Mouse (Mus musculus) myocyte (in vitro differentiated cells): ENCODE measurements at regions not wholly inside any gene's neighbourhood (a gene's known extent, or its start where the extent isn't known, plus 50 kb on each side); places are given as distances from the start of the nearest gene placed in this dataset.

Source experiments
- H3K27me3 ChIP-seq: one replicate; pipeline ENCODE4 v1.6.1; 2011; ENCODE audit not compliant: control insufficient read depth, insufficient read depth, insufficient read length
- H3K36me3 ChIP-seq: one replicate; pipeline ENCODE4 v1.6.1; 2011; ENCODE audit not compliant: control insufficient read depth, insufficient read depth
- H3K4me2 ChIP-seq: one replicate; pipeline ENCODE4 v1.6.1; 2011; ENCODE audit warnings: low read depth, control low read depth
- H3K4me3 ChIP-seq: one replicate; pipeline ENCODE4 v1.5.1; 2011; ENCODE audit warnings: mild to moderate bottlenecking, control low read depth, moderate library complexity
- H3K79me2 ChIP-seq: one replicate; pipeline ENCODE4 v1.6.1; 2011; ENCODE audit not compliant: control insufficient read depth, insufficient read depth
- H3ac ChIP-seq: one replicate; pipeline ENCODE4 v1.6.1; 2011; ENCODE audit not compliant: control insufficient read depth, insufficient read length
- CEBPB ChIP-seq: IDR thresholded peaks from 2 replicates; pipeline ENCODE4 v1.6.1; 2011; ENCODE audit warnings: mild to moderate bottlenecking, moderate library complexity; ENCODE audit not compliant: poor library complexity, insufficient read depth, severe bottlenecking
- E2F4 ChIP-seq: IDR thresholded peaks from one replicate; pipeline ENCODE4 v1.6.1; 2011; ENCODE audit warnings: mild to moderate bottlenecking, control low read depth, moderate library complexity; ENCODE audit not compliant: insufficient read depth
- MAX ChIP-seq: IDR thresholded peaks from one replicate; pipeline ENCODE4 v1.6.1; 2011; ENCODE audit warnings: low read depth, mild to moderate bottlenecking, control low read depth
- MYOD1 ChIP-seq, 3 experiments: IDR thresholded peaks; one replicate each; pipeline ENCODE4 v1.6.1; 2011; ENCODE audit warnings: control low read depth in 2 of 3, low read depth in 2 of 3, mild to moderate bottlenecking in 2 of 3, moderate library complexity in 1 of 3; ENCODE audit not compliant: insufficient read length in 2 of 3, control insufficient read depth in 1 of 3
- MYOG ChIP-seq, 3 experiments: IDR thresholded peaks; one replicate each; pipeline ENCODE4 v1.6.1; 2011; ENCODE audit warnings: control low read depth in 2 of 3, low read depth in 2 of 3, mild to moderate bottlenecking in 2 of 3; ENCODE audit not compliant: insufficient read length in 2 of 3, control insufficient read depth in 1 of 3, insufficient read depth in 1 of 3
- POLR2A ChIP-seq: IDR thresholded peaks from one replicate; pipeline ENCODE4 v1.6.1; 2011; ENCODE audit warnings: low read depth, mild to moderate bottlenecking, control low read depth, moderate library complexity; ENCODE audit not compliant: insufficient read length
- POLR2AphosphoS2 ChIP-seq: IDR thresholded peaks from one replicate; pipeline ENCODE4 v1.6.1; 2011; ENCODE audit warnings: low read depth, control low read depth; ENCODE audit not compliant: insufficient read length
- REST ChIP-seq: IDR thresholded peaks from one replicate; pipeline ENCODE4 v1.6.1; 2011; ENCODE audit warnings: mild to moderate bottlenecking, control low read depth, moderate library complexity; ENCODE audit not compliant: insufficient read depth, insufficient read length
- SRF ChIP-seq: IDR thresholded peaks from one replicate; pipeline ENCODE4 v1.6.1; 2011; ENCODE audit warnings: low read depth; ENCODE audit not compliant: control insufficient read depth, insufficient read length
- TCF12 ChIP-seq: IDR thresholded peaks from one replicate; pipeline ENCODE4 v1.6.1; 2011; ENCODE audit warnings: mild to moderate bottlenecking, control low read depth; ENCODE audit not compliant: poor library complexity, insufficient read depth, severe bottlenecking
- TCF3 ChIP-seq: IDR thresholded peaks from one replicate; pipeline ENCODE4 v1.6.1; 2011; ENCODE audit warnings: low read depth, control low read depth; ENCODE audit not compliant: insufficient read length
- USF1 ChIP-seq: IDR thresholded peaks from one replicate; pipeline ENCODE4 v1.6.1; 2011; ENCODE audit warnings: low read depth, mild to moderate bottlenecking, control low read depth, moderate library complexity

GRCm38 (mm10) chr2:92692623-92693022, 93.1 kb downstream of the Chst1 start:
- H3K4me2 ChIP-seq, result no peak overlapping the region

GRCm38 (mm10) chr2:92693024-92693423, 93.5 kb downstream of the Chst1 start:
- TF ChIP-seq TCF12 (no peak), MAX (no peak), USF1 (no peak), POLR2A (no peak), SRF (no peak), MYOD1 (IDR thresholded peaks at IDR 0.05; ENCODE audit: control insufficient read depth in 1 of 3, insufficient read length in 2 of 3, low read depth in 2 of 3) (no peak), POLR2AphosphoS2 (no peak), E2F4 (no peak), TCF3 (no peak), CEBPB (no peak), MYOG (IDR thresholded peaks at IDR 0.05; ENCODE audit: control insufficient read depth in 1 of 3, insufficient read depth in 1 of 3, insufficient read length in 2 of 3, low read depth in 2 of 3) (no peak), REST (no peak)
- Histone ChIP-seq H3K27me3 (no peaks in the 10 kb centered on the region), H3K79me2 (no peaks in the 10 kb centered on the region), H3K36me3 (no peaks in the 10 kb centered on the region), H3K4me3 (no peak overlapping the region), H3ac (no peak overlapping the region), H3K4me2 (no peak overlapping the region)

More at GRCm38 (mm10) chr2:92692623-92693022, 93.1 kb downstream of the Chst1 start:
- no peaks in the 10 kb centered on the region for H3K27me3 ChIP-seq
- no peak overlapping the region for H3K4me3 ChIP-seq
- H3ac ChIP-seq, result no peak overlapping the region
- TF ChIP-seq MAX, result no peak
- TF ChIP-seq REST, result no peak
- TF ChIP-seq MYOG (IDR thresholded peaks at IDR 0.05; ENCODE audit: control insufficient read depth in 1 of 3, insufficient read depth in 1 of 3, insufficient read length in 2 of 3, low read depth in 2 of 3), result no peak
- no peak for TF ChIP-seq TCF3
- TF ChIP-seq MYOD1 (IDR thresholded peaks at IDR 0.05; ENCODE audit: control insufficient read depth in 1 of 3, insufficient read length in 2 of 3, low read depth in 2 of 3), result no peak
- H3K79me2 ChIP-seq, result no peaks in the 10 kb centered on the region
- H3K36me3 ChIP-seq, result no peaks in the 10 kb centered on the region

- TF ChIP-seq POLR2A (no peak), TCF12 (no peak), E2F4 (no peak), SRF (no peak), USF1 (no peak)
- H3K27me3 ChIP-seq, result no peaks in the 10 kb centered on the region
- no peaks in the 10 kb centered on the region for H3K36me3 ChIP-seq
- H3K4me2 ChIP-seq, result no peak overlapping the region
- no peaks in the 10 kb centered on the region for H3K79me2 ChIP-seq
- H3ac ChIP-seq, result no peak overlapping the region
- no peak overlapping the region for H3K4me3 ChIP-seq
Observed at GRCm38 (mm10) chr2:92694797-92695196, 95.3 kb downstream of the Chst1 start.

- H3ac ChIP-seq, result no peak overlapping the region
- no peak for TF ChIP-seq POLR2A
- no peak for TF ChIP-seq CEBPB
- TF ChIP-seq MAX, result no peak
- TF ChIP-seq USF1, result no peak
- TF ChIP-seq MYOD1 (IDR thresholded peaks at IDR 0.05; ENCODE audit: control insufficient read depth in 1 of 3, insufficient read length in 2 of 3, low read depth in 2 of 3), result no peak
- TF ChIP-seq SRF, result no peak
- no peak for TF ChIP-seq TCF3
- TF ChIP-seq POLR2AphosphoS2, result no peak
- no peak for TF ChIP-seq MYOG (IDR thresholded peaks at IDR 0.05; ENCODE audit: control insufficient read depth in 1 of 3, insufficient read depth in 1 of 3, insufficient read length in 2 of 3, low read depth in 2 of 3)
- TF ChIP-seq REST, result no peak
- no peak for TF ChIP-seq E2F4
- no peak for TF ChIP-seq TCF12
- no peak overlapping the region for H3K4me2 ChIP-seq
- H3K4me3 ChIP-seq, result no peak overlapping the region
- H3K79me2 ChIP-seq, result no peaks in the 10 kb centered on the region
- H3K27me3 ChIP-seq, result no peaks in the 10 kb centered on the region
- no peaks in the 10 kb centered on the region for H3K36me3 ChIP-seq
Observed at GRCm38 (mm10) chr2:92695869-92696268, 96.4 kb downstream of the Chst1 start.

- Histone ChIP-seq H3K27me3 (no peaks in the 10 kb centered on the region), H3ac (no peak overlapping the region), H3K4me2 (no peak overlapping the region), H3K36me3 (no peaks in the 10 kb centered on the region), H3K79me2 (no peaks in the 10 kb centered on the region), H3K4me3 (no peak overlapping the region)
- no peak for TF ChIP-seq CEBPB
- no peak for TF ChIP-seq MYOG (IDR thresholded peaks at IDR 0.05; ENCODE audit: control insufficient read depth in 1 of 3, insufficient read depth in 1 of 3, insufficient read length in 2 of 3, low read depth in 2 of 3)
- no peak for TF ChIP-seq MAX
- TF ChIP-seq TCF3, result no peak
- TF ChIP-seq SRF, result no peak
- TF ChIP-seq USF1, result no peak
- no peak for TF ChIP-seq REST
Observed at GRCm38 (mm10) chr2:92697721-92698120, 98.2 kb downstream of the Chst1 start.
